Mouse (Mus musculus) splenic B cell, adult 2 months (primary cell): ENCODE results near the gene Olfr568.
A peak's percentile ranks its signal among the peaks of the same experiment; 100 is the strongest.

Experiments
- DNase-seq: peaks from one replicate; pipeline ENCODE4 v3.0.0-alpha.2; 2011; ENCODE audit warnings: low read depth, low spot score
- H3K27me3 ChIP-seq: 2 replicates; pipeline ENCODE4 v1.6.1; 2012; ENCODE audit warnings: mild to moderate bottlenecking, low read length, moderate library complexity, mixed read lengths; ENCODE audit not compliant: control insufficient read depth, poor library complexity, insufficient read depth, severe bottlenecking
- H3K36me3 ChIP-seq: 2 replicates; pipeline ENCODE4 v1.6.1; 2012; ENCODE audit warnings: mild to moderate bottlenecking, low read length, moderate library complexity, mixed read lengths; ENCODE audit not compliant: control insufficient read depth, poor library complexity, insufficient read depth, severe bottlenecking

Olfr568 gene

GRCm38 (mm10) chr7:102876822-102877221, at the start of gene Olfr568:
Gene Olfr568, plus strand, starts transcription at chr7:102877122.
- Histone ChIP-seq H3K27me3 (no peaks in the 10 kb centered on the region), H3K36me3 (no peaks in the 10 kb centered on the region)
- DNase-seq: no peak

GRCm38 (mm10) chr7:102855807-102856206, 21.1 kb upstream of the Olfr568 start:
- Histone ChIP-seq H3K36me3 (no peaks in the 10 kb centered on the region), H3K27me3 (no peaks in the 10 kb centered on the region)
- DNase-seq: no peak

GRCm38 (mm10) chr7:102858665-102859064, 18.3 kb upstream of the Olfr568 start, which contains the start of gene Olfr566:
Gene Olfr566, minus strand, starts transcription at chr7:102858765.
- no peaks in the 10 kb centered on the region for H3K36me3 ChIP-seq
- H3K27me3 ChIP-seq: no peaks in the 10 kb centered on the region
- no peak for DNase-seq

- no peak for DNase-seq
- Histone ChIP-seq H3K27me3 (no peaks in the 10 kb centered on the region), H3K36me3 (no peaks in the 10 kb centered on the region)
These were observed 13.9 kb downstream of the Olfr568 start, which contains the start of gene Olfr569 for GRCm38 (mm10) chr7:102890782-102891181. Gene Olfr569, minus strand, starts transcription at chr7:102890882.

- H3K36me3 ChIP-seq: no peaks in the 10 kb centered on the region
- DNase-seq: no peak
- no peaks in the 10 kb centered on the region for H3K27me3 ChIP-seq
These were observed 38.3 kb downstream of the Olfr568 start for GRCm38 (mm10) chr7:102915261-102915660.

GRCm38 (mm10) chr7:102916405-102916804, 39.5 kb downstream of the Olfr568 start:
- DNase-seq: no peak
- no peaks in the 10 kb centered on the region for H3K36me3 ChIP-seq
- H3K27me3 ChIP-seq: no peaks in the 10 kb centered on the region

- no peaks in the 10 kb centered on the region for H3K36me3 ChIP-seq
- no peak for DNase-seq
- no peaks in the 10 kb centered on the region for H3K27me3 ChIP-seq
These were observed 40.3 kb downstream of the Olfr568 start, which contains the start of gene Olfr571 for GRCm38 (mm10) chr7:102917032-102917875. Gene Olfr571, minus strand, starts transcription at chr7:102917536.

- H3K27me3 ChIP-seq: no peaks in the 10 kb centered on the region
- no peaks in the 10 kb centered on the region for H3K36me3 ChIP-seq
- peak; percentile 62 for DNase-seq
These were observed 42.7 kb downstream of the Olfr568 start for GRCm38 (mm10) chr7:102919632-102920031.

- Histone ChIP-seq H3K27me3 (no peaks in the 10 kb centered on the region), H3K36me3 (no peaks in the 10 kb centered on the region)
- no peak for DNase-seq
These were observed 47.2 kb downstream of the Olfr568 start, which contains the start of gene Olfr572 for GRCm38 (mm10) chr7:102924109-102924508. Gene Olfr572, plus strand, starts transcription at chr7:102924409.

GRCm38 (mm10) chr7:102927105-102927504, 50.2 kb downstream of the Olfr568 start:
- no peaks in the 10 kb centered on the region for H3K36me3 ChIP-seq
- H3K27me3 ChIP-seq: no peaks in the 10 kb centered on the region
- no peak for DNase-seq
